Mouse (Mus musculus): ENCODE results near the gene Scgb1a1. TPM values are rescaled to one million over a fixed set of nuclear protein-coding genes. Genes with fewer than 3 reads are reported as not detected.
A peak's percentile ranks its signal among the peaks of the same experiment; 100 is the strongest.
"Not testable (repeated sequence)": the region's sequence is repeated elsewhere in the genome, so short reads cannot be mapped to it uniquely, and the experiment has no call there.

The Scgb1a1 gene
- not detected in 2 replicates for polyA plus RNA-seq (2012)

DNA sequence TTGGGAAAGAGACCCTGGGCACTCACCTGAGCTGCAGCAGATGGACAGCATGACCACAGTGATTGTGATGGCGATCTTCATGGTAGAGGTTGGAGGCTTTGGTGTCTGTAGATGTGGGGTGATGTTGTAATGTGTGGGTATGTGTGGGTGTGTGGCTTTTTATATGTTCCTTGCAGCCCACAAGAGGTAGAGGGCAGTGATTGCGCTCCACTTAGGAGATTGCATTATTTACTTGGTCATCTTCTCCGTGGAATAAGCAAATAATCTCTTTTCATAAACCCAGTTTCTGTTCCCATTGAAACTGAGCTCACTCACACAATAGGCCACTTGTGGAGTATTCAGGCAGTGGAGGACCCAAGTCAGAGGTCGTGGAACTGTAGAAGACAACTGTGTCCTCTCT, at the start of gene Scgb1a1:
Scgb1a1 (minus strand) TSS at position 138 of the 400 bp plus-strand sequence.
- no peaks in the 10 kb centered on the region for H3K36me3 ChIP-seq (ENCODE audit: control insufficient read depth)
- peaks cover 8% of the 10 kb centered on the region for H3K27me3 ChIP-seq (ENCODE audit: control insufficient read depth)
- H3K4me1 ChIP-seq (ENCODE audit: control insufficient read depth) = peaks cover 3% of the 10 kb centered on the region; the same call in 1 of the 2 replicates
- TF ChIP-seq TAL1 (IDR thresholded peaks at IDR 0.05; ENCODE audit: low read length) (no peak), GATA1 (IDR thresholded peaks at IDR 0.05; ENCODE audit: low read length) (no peak)
- no peaks in the 10 kb centered on the region for H3K9me3 ChIP-seq (ENCODE audit: control insufficient read depth, low read length)
- H3K4me3 ChIP-seq (replicated peaks) = no peak within 1 kb of the TSS

- Histone ChIP-seq H3K9me3 (ENCODE audit: control insufficient read depth, low read length) (no peaks in the 10 kb centered on the region), H3K4me1 (ENCODE audit: control insufficient read depth) (peaks cover 29% of the 10 kb centered on the region)
- no peak; the same call in 2 of the 3 replicates for TF ChIP-seq TAL1 (IDR thresholded peaks at IDR 0.05; ENCODE audit: low read length)
- TF ChIP-seq GATA1 (IDR thresholded peaks at IDR 0.05; ENCODE audit: low read length) = no peak
These were observed 49.4 kb upstream of the Scgb1a1 start for GRCm38 (mm10) chr19:9137159-9137558.

GRCm38 (mm10) chr19:9135512-9136331, 48.0 kb upstream of the Scgb1a1 start, which contains the start of gene Asrgl1:
Asrgl1 (minus strand) TSS chr19:9135636.
- H3K4me3 ChIP-seq (replicated peaks) = peak within 1 kb of the TSS; percentile 75
- H3K9me3 ChIP-seq (ENCODE audit: control insufficient read depth, low read length) = no peaks in the 10 kb centered on the region
- H3K36me3 ChIP-seq (ENCODE audit: control insufficient read depth) = peaks cover 8% of the 10 kb centered on the region
- no peak for TF ChIP-seq TAL1 (IDR thresholded peaks at IDR 0.05; ENCODE audit: low read length)
- TF ChIP-seq GATA1 (IDR thresholded peaks at IDR 0.05; ENCODE audit: low read length) = no peak
- H3K27me3 ChIP-seq (ENCODE audit: control insufficient read depth) = peaks cover 3% of the 10 kb centered on the region
- peaks cover 29% of the 10 kb centered on the region for H3K4me1 ChIP-seq (ENCODE audit: control insufficient read depth)

More at GRCm38 (mm10) chr19:9137159-9137558, 49.4 kb upstream of the Scgb1a1 start:
- Histone ChIP-seq H3K27me3 (ENCODE audit: control insufficient read depth) (peaks cover 5% of the 10 kb centered on the region), H3K4me3 (replicated peaks) (no peak overlapping the region), H3K36me3 (ENCODE audit: control insufficient read depth) (peaks cover 6% of the 10 kb centered on the region)

GRCm38 (mm10) chr19:9134746-9135511, 47.2 kb upstream of the Scgb1a1 start:
- H3K4me3 ChIP-seq (replicated peaks) = peak overlapping the region; percentile 75
- H3K9me3 ChIP-seq (ENCODE audit: control insufficient read depth, low read length) = no peaks in the 10 kb centered on the region
- H3K4me1 ChIP-seq (ENCODE audit: control insufficient read depth) = peaks cover 29% of the 10 kb centered on the region
- H3K36me3 ChIP-seq (ENCODE audit: control insufficient read depth) = peaks cover 8% of the 10 kb centered on the region
- TF ChIP-seq GATA1 (IDR thresholded peaks at IDR 0.05; ENCODE audit: low read length) (no peak), TAL1 (IDR thresholded peaks at IDR 0.05; ENCODE audit: low read length) (no peak)
- H3K27me3 ChIP-seq (ENCODE audit: control insufficient read depth) = peaks cover 3% of the 10 kb centered on the region

- Histone ChIP-seq H3K9me3 (ENCODE audit: control insufficient read depth, low read length) (0 out of 2 replicates have a peak, but pooled peaks cover 3% of the 10 kb centered on the region), H3K4me1 (ENCODE audit: control insufficient read depth) (peaks cover 19% of the 10 kb centered on the region), H3K27me3 (ENCODE audit: control insufficient read depth) (no peaks in the 10 kb centered on the region), H3K4me3 (replicated peaks) (no peak overlapping the region), H3K36me3 (ENCODE audit: control insufficient read depth) (peaks cover 25% of the 10 kb centered on the region)
- no peak for TF ChIP-seq TAL1 (IDR thresholded peaks at IDR 0.05; ENCODE audit: low read length)
- no peak for TF ChIP-seq GATA1 (IDR thresholded peaks at IDR 0.05; ENCODE audit: low read length)
These were observed 42.2 kb upstream of the Scgb1a1 start for GRCm38 (mm10) chr19:9129996-9130395.

- Histone ChIP-seq H3K4me3 (replicated peaks) (no peak overlapping the region), H3K27me3 (ENCODE audit: control insufficient read depth) (no peaks in the 10 kb centered on the region), H3K36me3 (ENCODE audit: control insufficient read depth) (peaks cover 25% of the 10 kb centered on the region), H3K4me1 (ENCODE audit: control insufficient read depth) (peaks cover 7% of the 10 kb centered on the region), H3K9me3 (ENCODE audit: control insufficient read depth, low read length) (0 out of 2 replicates have a peak, but pooled peaks cover 3% of the 10 kb centered on the region)
- TF ChIP-seq TAL1 (IDR thresholded peaks at IDR 0.05; ENCODE audit: low read length) (no peak), GATA1 (IDR thresholded peaks at IDR 0.05; ENCODE audit: low read length) (no peak)
These were observed 40.9 kb upstream of the Scgb1a1 start for GRCm38 (mm10) chr19:9128499-9129194.

DNA sequence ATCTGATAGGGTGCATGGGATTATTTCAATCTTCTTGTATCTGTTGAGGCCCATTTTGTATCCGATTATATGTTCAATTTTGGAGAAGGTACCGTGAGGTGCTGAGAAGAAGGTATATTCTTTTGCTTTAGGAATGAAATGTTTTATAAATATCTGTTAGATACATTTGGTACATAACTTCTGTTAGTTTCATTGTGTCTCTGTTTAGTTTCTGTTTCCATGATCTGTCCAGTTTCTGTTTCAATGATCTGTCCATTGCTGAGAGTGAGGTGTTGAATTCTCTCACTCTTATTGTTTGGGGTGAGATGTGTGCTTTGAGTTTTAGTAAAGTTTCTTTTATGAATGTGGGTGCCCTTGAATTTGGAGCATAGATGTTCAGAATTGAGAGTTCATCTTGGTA, 36.2 kb upstream of the Scgb1a1 start:
- H3K9me3 ChIP-seq (ENCODE audit: control insufficient read depth, low read length); H3K4me1 ChIP-seq (ENCODE audit: control insufficient read depth); H3K4me3 ChIP-seq (replicated peaks); H3K27me3 ChIP-seq (ENCODE audit: control insufficient read depth): not testable (repeated sequence)
- H3K36me3 ChIP-seq (ENCODE audit: control insufficient read depth) = peaks cover 18% of the 10 kb centered on the region

- Histone ChIP-seq H3K27me3 (ENCODE audit: control insufficient read depth) (no peaks in the 10 kb centered on the region), H3K4me1 (ENCODE audit: control insufficient read depth) (no peaks in the 10 kb centered on the region), H3K4me3 (replicated peaks) (no peak overlapping the region), H3K36me3 (ENCODE audit: control insufficient read depth) (peaks cover 15% of the 10 kb centered on the region), H3K9me3 (ENCODE audit: control insufficient read depth, low read length) (0 out of 2 replicates have a peak, but pooled peaks cover 3% of the 10 kb centered on the region)
- TF ChIP-seq TAL1 (IDR thresholded peaks at IDR 0.05; ENCODE audit: low read length) = no peak
- no peak for TF ChIP-seq GATA1 (IDR thresholded peaks at IDR 0.05; ENCODE audit: low read length)
These were observed 34.6 kb upstream of the Scgb1a1 start for GRCm38 (mm10) chr19:9122390-9122789.
